Mouse (Mus musculus): ENCODE measurements at regions not wholly inside any gene's neighbourhood (a gene's known extent, or its start where the extent isn't known, plus 50 kb on each side); places are given as distances from the start of the nearest gene placed in this dataset.

- TF ChIP-seq CTCF (IDR thresholded peaks at IDR 0.05; ENCODE audit: low read depth) = no peak
- TF ChIP-seq EP300 (IDR thresholded peaks at IDR 0.05; ENCODE audit: low read depth) = no peak
These were observed 143.1 kb upstream of the Smarca2 start for GRCm38 (mm10) chr19:26461712-26462111.

Measured in heart, postnatal 0 days (tissue).